Mouse (Mus musculus) neural tube, embryonic 14.5 days (tissue): ENCODE measurements around the gene Olfr569. TPM values are rescaled to one million over a fixed set of nuclear protein-coding genes. Genes with fewer than 3 reads are reported as not detected.
A peak's percentile ranks its signal among the peaks of the same experiment; 100 is the strongest.

Source experiments
- ATAC-seq: fragments of 200-750 bp; cut with Nextera tagmentation; 2 replicates; pipeline ENCODE4 v1.8.0; 2017; ENCODE audit warnings: low read depth, mild to moderate bottlenecking, moderate TSS enrichment, moderate library complexity
- H3K27ac ChIP-seq: fragments of 300-500 bp; sonication (generic); 2 replicates; pipeline ENCODE4 v1.5.1; 2014; ENCODE audit warnings: low read depth, mild to moderate bottlenecking, control low read depth, low read length, moderate library complexity, mixed read lengths
- H3K27me3 ChIP-seq: fragments of 300-500 bp; sonication (generic); 2 replicates; pipeline ENCODE4 v1.6.1; 2014; ENCODE audit warnings: low read length; ENCODE audit not compliant: control insufficient read depth, insufficient read depth
- H3K36me3 ChIP-seq: fragments of 300-500 bp; sonication (generic); 2 replicates; pipeline ENCODE4 v1.6.1; 2014; ENCODE audit warnings: low read length, mixed read lengths; ENCODE audit not compliant: control insufficient read depth, insufficient read depth
- H3K4me1 ChIP-seq: fragments of 300-500 bp; sonication (generic); 2 replicates; pipeline ENCODE4 v1.6.1; 2014; ENCODE audit warnings: low read length; ENCODE audit not compliant: control insufficient read depth, insufficient read depth
- H3K4me2 ChIP-seq: fragments of 300-500 bp; sonication (generic); 2 replicates; pipeline ENCODE4 v1.6.1; 2014; ENCODE audit warnings: mild to moderate bottlenecking, low read depth, low read length, control low read depth
- H3K4me3 ChIP-seq: fragments of 300-500 bp; sonication (generic); 2 replicates; pipeline ENCODE4 v1.5.1; 2014; ENCODE audit warnings: low read depth, low read length, control low read depth, mixed read lengths
- H3K9ac ChIP-seq: fragments of 300-500 bp; sonication (generic); replicated peaks from 2 replicates; pipeline ENCODE4 v1.6.1; 2014; ENCODE audit warnings: low read depth, mild to moderate bottlenecking, control low read depth, low read length, mixed read lengths
- H3K9me3 ChIP-seq: fragments of 300-500 bp; sonication (generic); 2 replicates; pipeline ENCODE4 v1.6.1; 2016; ENCODE audit warnings: low read length; ENCODE audit not compliant: control insufficient read depth
- WGBS: fragments of 180-500 bp; shearing (Covaris S2); extraction: QIAGEN DNeasy Blood & Tissue Kit; methylation state at CpG from one replicate; pipeline ENCODE4 v1.1.7; 2014; 5-methylcytosine and 5-hydroxymethylcytosine counted together
- polyA plus RNA-seq: library from polyadenylated mRNA; unstranded; fragments of >200 nt; fragmentation: Nextera tagmentation; extraction: Ambion mirVana; gene quantifications from 2 replicates; pipeline ENCODE4 v1.2.1, GENCODE M21; 2014

Gene Olfr569
- polyA plus RNA-seq, result not detected in 2 replicates

DNA sequence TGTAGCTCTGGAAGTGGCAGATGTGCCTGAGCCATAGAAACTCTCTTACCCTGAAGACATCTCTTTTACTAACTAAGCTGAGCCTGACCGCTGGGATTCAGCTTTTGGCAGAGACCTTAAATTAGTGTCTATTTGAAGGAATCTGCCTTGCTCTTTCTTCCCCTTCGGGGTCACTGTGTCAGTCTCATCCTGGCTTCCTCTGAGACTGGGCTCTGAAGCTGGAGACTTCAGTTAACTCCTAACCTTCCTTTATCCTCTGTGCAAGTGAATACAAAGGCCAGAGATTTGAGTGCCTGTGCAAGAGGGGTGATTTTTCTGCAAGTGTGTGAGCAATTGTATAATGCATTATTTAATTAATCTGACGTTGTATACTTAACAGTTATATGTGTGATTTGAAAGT, at the start of gene Olfr569:
Gene Olfr569 (minus strand): TSS at position 101 of the 400 bp plus-strand sequence.
- no peaks in the 10 kb centered on the region for H3K36me3 ChIP-seq
- WGBS, result 74% methylated on average over 3 of the region's 3 CpGs
- no peak within 1 kb of the TSS for H3K27ac ChIP-seq
- no peak for ATAC-seq
- H3K4me2 ChIP-seq, result no peak within 1 kb of the TSS
- H3K4me1 ChIP-seq, result no peaks in the 10 kb centered on the region
- no peaks in the 10 kb centered on the region for H3K9me3 ChIP-seq
- no peak within 1 kb of the TSS for H3K4me3 ChIP-seq
- no peaks in the 10 kb centered on the region for H3K27me3 ChIP-seq
- no peak within 1 kb of the TSS for H3K9ac ChIP-seq

- H3K9me3 ChIP-seq, result no peaks in the 10 kb centered on the region
- H3K4me3 ChIP-seq, result no peak overlapping the region
- no peak overlapping the region for H3K27ac ChIP-seq
- H3K9ac ChIP-seq, result no peak overlapping the region
- no peaks in the 10 kb centered on the region for H3K27me3 ChIP-seq
- H3K4me1 ChIP-seq, result no peaks in the 10 kb centered on the region
- ATAC-seq, result no peak
- WGBS, result 76% methylated on average over 3 of the region's 3 CpGs
- H3K36me3 ChIP-seq, result no peaks in the 10 kb centered on the region
- H3K4me2 ChIP-seq, result no peak overlapping the region
Measured at GRCm38 (mm10) chr7:102927105-102927504, 36.4 kb upstream of the Olfr569 start.

DNA sequence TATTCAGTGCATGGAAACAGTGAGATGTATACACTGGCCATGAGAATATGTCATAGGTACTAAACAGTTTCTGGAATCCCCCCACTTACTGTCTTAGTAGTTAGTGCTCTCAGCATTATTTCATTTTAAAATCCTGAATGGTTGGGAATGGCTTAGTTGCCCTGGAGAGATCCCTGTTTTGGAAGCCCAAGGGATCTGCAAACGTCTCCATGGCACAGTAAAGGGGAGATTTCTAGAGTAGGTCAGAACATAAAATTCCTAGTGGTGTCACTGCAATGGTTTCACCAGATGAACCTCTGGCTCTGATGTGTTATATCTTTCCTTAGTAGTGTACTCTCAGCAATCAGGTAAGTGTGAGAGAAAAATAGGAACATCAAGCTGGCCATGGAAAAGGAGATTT, 33.4 kb upstream of the Olfr569 start, which contains the start of gene Olfr572:
Gene Olfr572 (plus strand): TSS at position 301 of the 400 bp plus-strand sequence.
- H3K9me3 ChIP-seq, result no peaks in the 10 kb centered on the region
- no peaks in the 10 kb centered on the region for H3K27me3 ChIP-seq
- ATAC-seq, result no peak
- WGBS, result 74% methylated on average over 1 of the region's 1 CpGs
- H3K36me3 ChIP-seq, result no peaks in the 10 kb centered on the region
- no peak within 1 kb of the TSS for H3K27ac ChIP-seq
- H3K4me2 ChIP-seq, result no peak within 1 kb of the TSS
- H3K4me1 ChIP-seq, result no peaks in the 10 kb centered on the region
- H3K9ac ChIP-seq, result no peak within 1 kb of the TSS
- no peak within 1 kb of the TSS for H3K4me3 ChIP-seq

DNA sequence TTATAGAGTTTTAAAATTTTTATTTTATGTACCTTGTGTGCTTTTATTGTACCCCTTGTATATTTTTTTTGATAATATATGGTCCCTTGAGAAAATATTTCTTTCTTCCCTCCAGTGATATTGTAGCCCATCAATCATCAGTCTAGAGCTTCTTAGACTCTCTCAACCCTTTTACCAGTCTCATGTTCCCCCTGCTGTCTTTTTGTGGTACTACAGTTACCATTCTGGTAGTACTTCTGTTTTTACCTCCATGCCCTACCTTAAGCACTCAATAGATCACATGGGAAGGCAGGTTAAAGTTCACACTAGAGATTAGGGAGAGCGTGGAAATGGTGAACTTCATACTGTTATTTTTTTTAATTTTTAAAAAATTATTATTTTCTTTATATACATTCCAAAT, 28.9 kb upstream of the Olfr569 start:
- Histone ChIP-seq H3K9ac (no peak overlapping the region), H3K27ac (no peak overlapping the region), H3K9me3 (no peaks in the 10 kb centered on the region), H3K36me3 (no peaks in the 10 kb centered on the region), H3K4me1 (no peaks in the 10 kb centered on the region), H3K4me2 (no peak overlapping the region), H3K4me3 (no peak overlapping the region), H3K27me3 (no peaks in the 10 kb centered on the region)
- peak; percentile 79 for ATAC-seq
- 21% methylated on average over 1 of the region's 1 CpGs for WGBS

GRCm38 (mm10) chr7:102917032-102917875, 26.6 kb upstream of the Olfr569 start, which contains the start of gene Olfr571:
Gene Olfr571, minus strand, starts transcription at chr7:102917536.
- Histone ChIP-seq H3K9me3 (no peaks in the 10 kb centered on the region), H3K4me1 (no peaks in the 10 kb centered on the region), H3K27ac (no peak within 1 kb of the TSS), H3K36me3 (no peaks in the 10 kb centered on the region), H3K27me3 (no peaks in the 10 kb centered on the region), H3K4me3 (no peak within 1 kb of the TSS), H3K9ac (no peak within 1 kb of the TSS), H3K4me2 (no peak within 1 kb of the TSS)
- 49% methylated on average over 4 of the region's 4 CpGs for WGBS
- no peak for ATAC-seq

DNA sequence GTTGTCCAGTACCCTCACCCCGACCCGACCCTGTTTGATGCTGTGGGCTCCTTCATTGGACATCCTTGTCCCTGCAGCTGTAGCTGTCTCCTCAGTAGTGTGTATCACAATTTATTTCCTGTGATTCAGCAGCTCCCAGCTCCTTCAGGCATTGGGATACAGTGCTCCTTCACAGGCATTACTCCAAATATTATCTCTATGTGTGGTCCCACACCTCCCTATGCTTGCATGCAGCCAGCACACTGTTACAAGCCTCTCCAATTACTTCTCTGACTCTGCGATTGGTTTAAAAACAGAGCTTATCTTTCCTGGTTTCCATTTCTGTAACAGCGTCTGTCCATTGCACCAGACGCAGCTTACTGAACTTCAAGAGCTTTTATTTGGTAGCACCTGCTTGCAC, 25.7 kb upstream of the Olfr569 start:
- no peak overlapping the region for H3K27ac ChIP-seq
- no peak for ATAC-seq

DNA sequence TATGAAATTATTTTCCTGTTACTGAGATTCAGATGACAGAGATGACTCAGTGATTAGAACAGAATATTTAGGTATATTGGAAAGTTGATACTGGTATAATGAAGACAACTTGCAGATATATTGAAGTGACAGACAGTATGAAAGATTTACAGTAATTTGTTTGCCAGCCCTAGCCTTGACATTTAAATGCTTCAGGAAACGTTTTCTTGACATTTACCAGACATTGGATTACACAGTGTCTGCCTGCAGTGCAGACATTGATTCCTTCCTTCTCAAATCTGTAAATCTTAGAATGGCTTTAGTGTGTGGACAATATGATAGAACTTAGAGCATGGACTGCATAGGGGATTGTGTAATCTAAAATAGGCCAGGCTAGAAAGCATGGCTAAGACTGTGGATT, 24.6 kb upstream of the Olfr569 start:
- 39% methylated on average over 1 of the region's 1 CpGs for WGBS
- no peaks in the 10 kb centered on the region for H3K36me3 ChIP-seq
- ATAC-seq, result no peak

More for the DNA sequence above, 25.7 kb upstream of the Olfr569 start:
- Histone ChIP-seq H3K27me3 (no peaks in the 10 kb centered on the region), H3K9ac (no peak overlapping the region), H3K4me2 (no peak overlapping the region), H3K36me3 (no peaks in the 10 kb centered on the region), H3K4me1 (no peaks in the 10 kb centered on the region), H3K4me3 (no peak overlapping the region), H3K9me3 (no peaks in the 10 kb centered on the region)
- WGBS, result 82% methylated on average over 5 of the region's 5 CpGs

DNA sequence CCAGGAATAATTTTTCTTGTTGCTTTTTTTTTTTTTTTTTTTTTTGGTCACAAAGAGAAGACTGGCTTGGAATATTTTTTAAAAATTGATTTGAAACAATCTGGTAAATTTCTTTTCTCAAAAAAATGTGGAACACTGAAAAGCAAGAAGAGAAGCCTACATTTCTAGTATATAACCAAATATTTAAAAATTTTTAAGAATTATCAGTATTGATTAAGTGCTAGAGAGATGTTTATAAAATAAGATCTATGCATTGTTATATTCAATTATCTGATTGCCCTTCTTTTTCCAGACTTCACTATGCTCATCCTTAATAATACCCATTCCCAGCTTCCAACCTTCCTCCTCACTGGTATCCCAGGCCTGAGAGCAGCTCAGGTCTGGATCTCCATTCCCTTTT, 13.9 kb downstream of the Olfr569 start, which contains the start of gene Olfr568:
Gene Olfr568 (plus strand): TSS at position 301 of the 400 bp plus-strand sequence.
- Histone ChIP-seq H3K4me2 (no peak within 1 kb of the TSS), H3K4me3 (no peak within 1 kb of the TSS), H3K27ac (no peak within 1 kb of the TSS), H3K9me3 (no peaks in the 10 kb centered on the region), H3K27me3 (no peaks in the 10 kb centered on the region), H3K9ac (no peak within 1 kb of the TSS), H3K36me3 (no peaks in the 10 kb centered on the region), H3K4me1 (no peaks in the 10 kb centered on the region)
- no peak for ATAC-seq

More for the DNA sequence above, 24.6 kb upstream of the Olfr569 start:
- Histone ChIP-seq H3K4me2 (no peak overlapping the region), H3K4me3 (no peak overlapping the region), H3K27me3 (no peaks in the 10 kb centered on the region), H3K9me3 (no peaks in the 10 kb centered on the region), H3K9ac (no peak overlapping the region), H3K4me1 (no peaks in the 10 kb centered on the region), H3K27ac (no peak overlapping the region)

GRCm38 (mm10) chr7:102858665-102859064, 32.0 kb downstream of the Olfr569 start, which contains the start of gene Olfr566:
Gene Olfr566, minus strand, starts transcription at chr7:102858765.
- Histone ChIP-seq H3K9ac (no peak within 1 kb of the TSS), H3K4me2 (no peak within 1 kb of the TSS), H3K9me3 (no peaks in the 10 kb centered on the region), H3K27ac (no peak within 1 kb of the TSS), H3K27me3 (no peaks in the 10 kb centered on the region), H3K4me3 (no peak within 1 kb of the TSS), H3K4me1 (no peaks in the 10 kb centered on the region), H3K36me3 (no peaks in the 10 kb centered on the region)
- ATAC-seq, result no peak
- WGBS, result 84% methylated on average over 1 of the region's 1 CpGs
